Mouse (Mus musculus): ENCODE results near the gene Xpo5. TPM values are rescaled to one million over a fixed set of nuclear protein-coding genes. Genes with fewer than 3 reads are reported as not detected.
A peak's percentile ranks its signal among the peaks of the same experiment; 100 is the strongest.

The Xpo5 gene
- polyA plus RNA-seq, 1 experiment from 2014 or later: 54.1 TPM

DNA sequence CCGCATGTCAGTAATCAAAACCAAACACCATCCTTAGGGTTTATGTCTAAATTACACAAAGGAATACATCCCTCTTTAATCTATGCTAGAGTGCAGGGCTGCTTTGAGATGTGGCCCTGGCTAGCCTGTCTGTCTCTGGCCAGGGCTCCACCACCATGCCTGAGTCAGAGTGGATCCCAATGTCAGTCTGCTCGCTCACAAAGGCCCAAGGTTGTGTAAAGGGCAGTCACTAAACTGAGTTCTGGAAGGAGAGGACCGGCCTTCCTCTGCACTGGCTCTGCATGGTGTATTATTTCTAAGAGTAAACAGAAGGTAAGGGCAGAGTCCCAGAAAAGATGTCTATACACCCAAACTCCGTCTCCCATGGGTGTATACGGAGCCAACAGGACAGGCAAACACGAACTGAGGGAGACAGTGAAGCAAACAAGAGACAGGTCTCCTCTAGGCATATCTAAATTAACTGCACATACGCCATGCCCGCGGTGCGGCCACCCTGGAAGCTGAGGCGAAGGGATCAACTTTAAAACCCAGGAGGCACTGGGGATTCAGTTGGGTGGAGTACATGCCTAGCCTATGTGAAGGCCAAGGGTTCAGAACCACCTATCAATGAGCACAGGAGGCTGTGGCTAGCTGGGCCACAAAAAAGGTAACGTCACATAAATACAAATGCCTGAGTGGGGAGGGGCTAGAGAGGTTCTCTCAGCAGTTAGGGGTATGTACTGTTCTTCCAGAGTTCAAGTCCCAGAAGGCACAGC lies 75.6 kb downstream of the Xpo5 start:
- Histone ChIP-seq H3K9me3 (ENCODE audit: control insufficient read depth, low read length) (no peaks in the 10 kb centered on the region), H3K27ac (ENCODE audit: low read depth) (no peak overlapping the region), H3K4me3 (ENCODE audit: low read depth, low read length) (no peak overlapping the region), H3K36me3 (ENCODE audit: control insufficient read depth, insufficient read depth, low read length) (peaks cover 47% of the 10 kb centered on the region), H3K4me2 (ENCODE audit: low read length) (no peak overlapping the region), H3K27me3 (replicated peaks; ENCODE audit: control insufficient read depth, insufficient read depth, low read length) (no peaks in the 10 kb centered on the region), H3K4me1 (replicated peaks; ENCODE audit: control insufficient read depth, insufficient read depth, low read length) (peaks cover 12% of the 10 kb centered on the region), H3K9ac (ENCODE audit: low read length) (no peak overlapping the region)
- 89% methylated on average over 12 of the region's 12 CpGs for WGBS
- ATAC-seq (replicated peaks; ENCODE audit: low FRiP score, low TSS enrichment, low read depth) (no peak), DNase-seq (ENCODE audit: low spot score) (no peak)

DNA sequence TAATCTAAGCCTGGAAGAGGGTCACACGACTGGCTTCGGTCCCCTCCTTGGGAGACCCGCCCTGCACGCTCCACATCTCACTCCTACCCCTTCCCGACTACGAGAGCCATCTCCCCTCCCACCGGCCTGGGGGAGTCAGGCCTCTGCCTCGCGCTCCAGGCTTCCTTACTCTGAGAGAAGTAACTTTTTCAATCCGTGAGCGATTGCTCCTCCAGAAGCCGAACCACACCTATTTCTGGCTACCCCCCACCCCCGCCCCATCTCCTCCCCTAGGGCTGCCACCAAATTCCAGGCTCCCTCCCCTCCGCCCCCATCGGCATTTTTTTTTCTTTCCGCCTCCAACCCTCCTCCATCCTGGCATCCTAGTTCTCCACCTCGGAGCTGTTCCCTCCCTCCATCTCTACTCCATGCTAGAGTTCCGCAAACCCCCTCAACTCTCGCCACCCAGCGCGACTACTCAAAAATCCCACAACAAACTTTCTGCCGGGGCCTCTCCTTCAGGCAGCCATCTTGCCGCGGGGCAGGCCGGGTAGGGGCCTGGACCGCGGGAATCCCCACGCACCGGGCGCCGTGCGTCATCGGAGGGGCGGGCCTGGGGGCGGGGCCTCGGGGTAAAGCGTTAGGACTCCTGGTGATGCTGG lies 80.0 kb downstream of the Xpo5 start, which contains the start of gene Tjap1:
Gene Tjap1 (minus strand): TSS at position 544 of the 641 bp plus-strand sequence.
- DNase-seq (ENCODE audit: low spot score): peak; percentile 96
- H3K4me3 ChIP-seq (ENCODE audit: low read depth, low read length): peak within 1 kb of the TSS; percentile 43
- H3K4me1 ChIP-seq (replicated peaks; ENCODE audit: control insufficient read depth, insufficient read depth, low read length): peaks cover 19% of the 10 kb centered on the region
- peak within 1 kb of the TSS; percentile 52 for H3K9ac ChIP-seq (ENCODE audit: low read length)
- H3K27ac ChIP-seq (ENCODE audit: low read depth): peak within 1 kb of the TSS; percentile 60
- WGBS: 1% methylated on average over 37 of the region's 37 CpGs
- H3K9me3 ChIP-seq (ENCODE audit: control insufficient read depth, low read length): no peaks in the 10 kb centered on the region
- peak within 1 kb of the TSS; percentile 91 for H3K4me2 ChIP-seq (ENCODE audit: low read length)
- H3K27me3 ChIP-seq (replicated peaks; ENCODE audit: control insufficient read depth, insufficient read depth, low read length): no peaks in the 10 kb centered on the region
- peak; percentile 97 for ATAC-seq (replicated peaks; ENCODE audit: low FRiP score, low TSS enrichment, low read depth)
- H3K36me3 ChIP-seq (ENCODE audit: control insufficient read depth, insufficient read depth, low read length): peaks cover 29% of the 10 kb centered on the region

DNA sequence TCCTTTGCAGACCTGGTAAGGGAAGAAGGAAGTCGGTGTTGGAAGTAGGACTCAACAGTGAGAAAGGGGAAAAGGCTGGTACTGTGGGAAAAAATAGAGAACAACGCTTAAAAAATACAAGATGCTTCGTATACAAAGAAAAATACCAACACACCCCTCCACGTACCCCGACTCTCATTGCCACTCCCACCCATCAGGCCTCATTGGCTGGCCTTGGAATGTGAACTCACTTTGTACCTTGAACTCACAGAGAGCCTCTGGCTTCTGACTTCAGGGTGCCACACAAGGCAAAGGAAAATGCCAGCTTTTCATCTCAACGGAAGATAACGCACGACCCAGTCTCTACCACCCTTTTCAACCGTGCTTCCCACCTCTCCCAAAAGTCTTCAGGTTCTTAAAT lies 80.6 kb downstream of the Xpo5 start:
- 0 out of 2 replicates have a peak overlapping the region, but pooled peaks have one; percentile 52 for H3K9ac ChIP-seq (ENCODE audit: low read length)
- ATAC-seq (replicated peaks; ENCODE audit: low FRiP score, low TSS enrichment, low read depth) (peak; percentile 70), DNase-seq (ENCODE audit: low spot score) (peak; percentile 60)
- 19% methylated on average over 9 of the region's 9 CpGs for WGBS
- H3K36me3 ChIP-seq (ENCODE audit: control insufficient read depth, insufficient read depth, low read length): peaks cover 26% of the 10 kb centered on the region
- peak overlapping the region; percentile 91 for H3K4me2 ChIP-seq (ENCODE audit: low read length)
- H3K27me3 ChIP-seq (replicated peaks; ENCODE audit: control insufficient read depth, insufficient read depth, low read length): no peaks in the 10 kb centered on the region
- H3K4me3 ChIP-seq (ENCODE audit: low read depth, low read length): peak overlapping the region; percentile 43
- peaks cover 24% of the 10 kb centered on the region for H3K4me1 ChIP-seq (replicated peaks; ENCODE audit: control insufficient read depth, insufficient read depth, low read length)
- H3K9me3 ChIP-seq (ENCODE audit: control insufficient read depth, low read length): no peaks in the 10 kb centered on the region
- H3K27ac ChIP-seq (ENCODE audit: low read depth): peak overlapping the region; percentile 60; the same call in 1 of the 2 replicates

DNA sequence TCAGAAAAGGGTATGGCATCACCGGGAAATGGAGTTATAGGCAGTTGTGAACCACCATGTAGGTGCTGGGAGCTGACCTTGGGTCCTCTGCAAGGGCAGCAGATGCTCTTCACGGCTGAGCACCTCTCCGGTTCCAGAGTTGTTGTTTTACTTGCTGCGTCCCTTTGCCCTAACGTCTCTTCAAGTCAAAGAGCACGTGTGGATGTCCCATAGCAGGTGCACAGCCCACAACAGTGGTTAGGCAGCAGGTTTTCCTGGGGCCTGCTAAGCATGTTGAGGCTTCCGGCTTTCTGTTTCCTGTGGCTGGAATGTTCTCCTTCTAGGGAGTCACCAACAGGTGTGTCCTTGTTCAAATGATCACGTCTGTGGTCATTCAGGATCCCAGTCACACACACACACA lies 81.3 kb downstream of the Xpo5 start:
- Histone ChIP-seq H3K9me3 (ENCODE audit: control insufficient read depth, low read length) (no peaks in the 10 kb centered on the region), H3K27ac (ENCODE audit: low read depth) (no peak overlapping the region)
- 89% methylated on average over 8 of the region's 8 CpGs for WGBS

DNA sequence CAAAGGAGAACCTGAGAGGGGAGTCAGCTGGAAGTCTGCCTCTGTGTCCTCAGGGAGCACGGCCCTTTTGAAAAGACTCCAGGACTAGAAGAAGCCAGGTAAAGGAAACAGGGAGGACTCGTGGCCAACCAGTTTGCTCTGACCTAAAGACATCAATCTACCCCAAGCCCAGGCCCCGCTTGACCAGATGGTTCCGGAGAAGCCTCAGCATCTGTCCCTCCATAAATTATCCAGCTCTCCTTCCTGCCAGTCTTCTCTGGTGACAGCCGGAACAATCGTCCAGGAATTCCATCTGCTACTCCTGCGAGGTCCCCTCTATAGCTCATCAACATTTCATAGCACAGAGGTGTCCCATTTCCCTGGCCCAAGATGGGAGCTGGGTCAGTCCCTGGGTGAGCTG lies 82.1 kb downstream of the Xpo5 start:
- Histone ChIP-seq H3K27me3 (replicated peaks; ENCODE audit: control insufficient read depth, insufficient read depth, low read length) (no peaks in the 10 kb centered on the region), H3K9me3 (ENCODE audit: control insufficient read depth, low read length) (no peaks in the 10 kb centered on the region), H3K4me3 (ENCODE audit: low read depth, low read length) (no peak overlapping the region), H3K4me1 (replicated peaks; ENCODE audit: control insufficient read depth, insufficient read depth, low read length) (peaks cover 28% of the 10 kb centered on the region), H3K9ac (ENCODE audit: low read length) (no peak overlapping the region), H3K27ac (ENCODE audit: low read depth) (no peak overlapping the region), H3K4me2 (ENCODE audit: low read length) (no peak overlapping the region), H3K36me3 (ENCODE audit: control insufficient read depth, insufficient read depth, low read length) (peaks cover 11% of the 10 kb centered on the region; the same call in 1 of the 2 replicates)
- ATAC-seq (replicated peaks; ENCODE audit: low FRiP score, low TSS enrichment, low read depth): no peak
- no peak for DNase-seq (ENCODE audit: low spot score)
- 54% methylated on average over 7 of the region's 7 CpGs for WGBS

More for the DNA sequence above, 81.3 kb downstream of the Xpo5 start:
- no peak overlapping the region for H3K4me2 ChIP-seq (ENCODE audit: low read length)
- peaks cover 18% of the 10 kb centered on the region for H3K36me3 ChIP-seq (ENCODE audit: control insufficient read depth, insufficient read depth, low read length)
- H3K4me1 ChIP-seq (replicated peaks; ENCODE audit: control insufficient read depth, insufficient read depth, low read length): peaks cover 28% of the 10 kb centered on the region
- no peak overlapping the region for H3K4me3 ChIP-seq (ENCODE audit: low read depth, low read length)
- H3K27me3 ChIP-seq (replicated peaks; ENCODE audit: control insufficient read depth, insufficient read depth, low read length): no peaks in the 10 kb centered on the region
- H3K9ac ChIP-seq (ENCODE audit: low read length): no peak overlapping the region
- ATAC-seq (replicated peaks; ENCODE audit: low FRiP score, low TSS enrichment, low read depth) (no peak), DNase-seq (ENCODE audit: low spot score) (no peak)

DNA sequence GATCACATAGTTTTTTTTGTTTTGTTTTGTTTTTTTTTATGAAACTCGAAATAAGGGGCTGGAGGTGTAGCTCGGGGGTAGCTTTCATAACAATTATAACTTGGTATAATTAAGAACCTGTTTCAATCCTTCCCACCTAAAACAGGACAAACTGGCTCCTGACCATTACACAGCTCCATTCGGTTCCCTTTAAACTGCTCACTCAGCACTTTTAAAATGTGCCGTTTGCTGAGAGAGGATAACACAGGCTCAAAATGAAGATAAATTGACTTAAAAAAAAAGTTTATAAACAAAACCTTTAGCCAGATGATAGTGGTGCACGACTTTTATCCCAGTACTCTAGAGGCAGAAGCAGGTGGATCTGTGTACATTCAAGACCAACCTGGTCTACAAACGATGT lies 82.8 kb downstream of the Xpo5 start:
- no peak overlapping the region for H3K4me3 ChIP-seq (ENCODE audit: low read depth, low read length)
- WGBS: 37% methylated on average over 6 of the region's 6 CpGs
- H3K9me3 ChIP-seq (ENCODE audit: control insufficient read depth, low read length): no peaks in the 10 kb centered on the region
- H3K4me2 ChIP-seq (ENCODE audit: low read length): no peak overlapping the region
- DNase-seq (ENCODE audit: low spot score) (no peak), ATAC-seq (replicated peaks; ENCODE audit: low FRiP score, low TSS enrichment, low read depth) (no peak)
- H3K27me3 ChIP-seq (replicated peaks; ENCODE audit: control insufficient read depth, insufficient read depth, low read length): no peaks in the 10 kb centered on the region
- H3K36me3 ChIP-seq (ENCODE audit: control insufficient read depth, insufficient read depth, low read length): peaks cover 6% of the 10 kb centered on the region; the same call in 1 of the 2 replicates
- H3K9ac ChIP-seq (ENCODE audit: low read length): no peak overlapping the region
- no peak overlapping the region for H3K27ac ChIP-seq (ENCODE audit: low read depth)
- H3K4me1 ChIP-seq (replicated peaks; ENCODE audit: control insufficient read depth, insufficient read depth, low read length): peaks cover 28% of the 10 kb centered on the region

DNA sequence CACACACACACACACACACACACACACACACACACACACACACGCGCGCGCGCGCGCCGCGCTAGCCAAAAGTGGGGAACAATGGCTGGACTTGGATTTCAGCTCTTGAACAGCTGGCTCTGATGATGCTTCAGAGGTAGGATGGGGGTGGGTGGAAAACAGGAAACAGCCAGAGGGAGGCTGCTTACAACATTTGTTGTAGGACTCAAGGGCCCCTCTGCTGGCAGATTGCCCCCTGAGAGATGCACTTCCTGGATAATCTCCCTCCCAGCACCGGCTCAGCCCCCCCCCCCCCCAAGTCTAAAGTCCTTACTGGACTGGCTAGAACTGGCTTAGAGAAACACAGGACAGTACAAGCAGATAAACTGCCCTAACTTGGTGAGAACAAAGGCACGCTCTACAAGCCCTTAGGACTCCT lies 85.1 kb downstream of the Xpo5 start:
- 0 out of 2 replicates have a peak overlapping the region, but pooled peaks have one; percentile 12 for H3K4me2 ChIP-seq (ENCODE audit: low read length)
- peak overlapping the region; percentile 39; the same call in 1 of the 2 replicates for H3K27ac ChIP-seq (ENCODE audit: low read depth)
- H3K9me3 ChIP-seq (ENCODE audit: control insufficient read depth, low read length): no peaks in the 10 kb centered on the region
- ATAC-seq (replicated peaks; ENCODE audit: low FRiP score, low TSS enrichment, low read depth) (peak; percentile 69), DNase-seq (ENCODE audit: low spot score) (peak; percentile 64)
- no peaks in the 10 kb centered on the region; the same call in 1 of the 2 replicates for H3K27me3 ChIP-seq (replicated peaks; ENCODE audit: control insufficient read depth, insufficient read depth, low read length)
- peaks cover 16% of the 10 kb centered on the region for H3K4me1 ChIP-seq (replicated peaks; ENCODE audit: control insufficient read depth, insufficient read depth, low read length)
- no peak overlapping the region for H3K9ac ChIP-seq (ENCODE audit: low read length)
- no peaks in the 10 kb centered on the region for H3K36me3 ChIP-seq (ENCODE audit: control insufficient read depth, insufficient read depth, low read length)
- WGBS: 59% methylated on average over 11 of the region's 11 CpGs
- H3K4me3 ChIP-seq (ENCODE audit: low read depth, low read length): no peak overlapping the region

Measured in intestine, embryonic 14.5 days (tissue).